Mouse (Mus musculus) liver (tissue): ENCODE measurements around the gene Tanc1.
A peak's percentile ranks its signal among the peaks of the same experiment; 100 is the strongest.

Experiments
- DNase-seq: peaks from one replicate; pipeline ENCODE4 v3.0.0-alpha.2; 2020; ENCODE audit warnings: mixed read lengths

The Tanc1 gene

GRCm38 (mm10) chr2:59762277-59762676 is 150.4 kb downstream of the Tanc1 start:
- no peak for DNase-seq

- no peak for DNase-seq
These were observed 153.8 kb downstream of the Tanc1 start for GRCm38 (mm10) chr2:59765671-59766070.

- DNase-seq, result no peak
These were observed 156.1 kb downstream of the Tanc1 start for GRCm38 (mm10) chr2:59767893-59768292.

GRCm38 (mm10) chr2:59768661-59769384 is 157.0 kb downstream of the Tanc1 start:
- no peak for DNase-seq

GRCm38 (mm10) chr2:59769385-59769735 is 157.5 kb downstream of the Tanc1 start:
- DNase-seq, result no peak

- DNase-seq, result no peak
These were observed 159.9 kb downstream of the Tanc1 start for GRCm38 (mm10) chr2:59771708-59772107.

- no peak for DNase-seq
These were observed 160.4 kb downstream of the Tanc1 start for GRCm38 (mm10) chr2:59772261-59772683.

GRCm38 (mm10) chr2:59774374-59774773 is 162.5 kb downstream of the Tanc1 start:
- no peak for DNase-seq

GRCm38 (mm10) chr2:59775148-59775547 is 163.3 kb downstream of the Tanc1 start:
- DNase-seq, result no peak

- no peak for DNase-seq
These were observed 164.0 kb downstream of the Tanc1 start for GRCm38 (mm10) chr2:59775820-59776219.

- peak; percentile 21 for DNase-seq
These were observed 167.5 kb downstream of the Tanc1 start for GRCm38 (mm10) chr2:59779355-59779754.

GRCm38 (mm10) chr2:59780240-59780639 is 168.4 kb downstream of the Tanc1 start:
- no peak for DNase-seq

- no peak for DNase-seq
These were observed 171.4 kb downstream of the Tanc1 start for GRCm38 (mm10) chr2:59783055-59783831.

- DNase-seq, result no peak
These were observed 172.2 kb downstream of the Tanc1 start for GRCm38 (mm10) chr2:59783832-59784627.

GRCm38 (mm10) chr2:59784628-59784883 is 172.7 kb downstream of the Tanc1 start:
- no peak for DNase-seq

GRCm38 (mm10) chr2:59785597-59785996 is 173.8 kb downstream of the Tanc1 start:
- no peak for DNase-seq

GRCm38 (mm10) chr2:59788704-59789500 is 177.1 kb downstream of the Tanc1 start:
- no peak for DNase-seq

GRCm38 (mm10) chr2:59791596-59791995 is 179.8 kb downstream of the Tanc1 start:
- no peak for DNase-seq

- peak; percentile 50 for DNase-seq
These were observed 181.5 kb downstream of the Tanc1 start for GRCm38 (mm10) chr2:59793337-59793736.

- no peak for DNase-seq
These were observed 183.0 kb downstream of the Tanc1 start for GRCm38 (mm10) chr2:59794838-59795237.

GRCm38 (mm10) chr2:59798934-59799532 is 187.2 kb downstream of the Tanc1 start:
- DNase-seq, result no peak

GRCm38 (mm10) chr2:59799572-59799971 is 187.7 kb downstream of the Tanc1 start:
- DNase-seq, result no peak
